Mouse (Mus musculus): ENCODE results near the gene Dtx1. TPM values are rescaled to one million over a fixed set of nuclear protein-coding genes. Genes with fewer than 3 reads are reported as not detected.

Dtx1 gene
- total and polyA plus RNA-seq, 2 experiments from 2014 or later = 65.2 to 193 TPM

DNA sequence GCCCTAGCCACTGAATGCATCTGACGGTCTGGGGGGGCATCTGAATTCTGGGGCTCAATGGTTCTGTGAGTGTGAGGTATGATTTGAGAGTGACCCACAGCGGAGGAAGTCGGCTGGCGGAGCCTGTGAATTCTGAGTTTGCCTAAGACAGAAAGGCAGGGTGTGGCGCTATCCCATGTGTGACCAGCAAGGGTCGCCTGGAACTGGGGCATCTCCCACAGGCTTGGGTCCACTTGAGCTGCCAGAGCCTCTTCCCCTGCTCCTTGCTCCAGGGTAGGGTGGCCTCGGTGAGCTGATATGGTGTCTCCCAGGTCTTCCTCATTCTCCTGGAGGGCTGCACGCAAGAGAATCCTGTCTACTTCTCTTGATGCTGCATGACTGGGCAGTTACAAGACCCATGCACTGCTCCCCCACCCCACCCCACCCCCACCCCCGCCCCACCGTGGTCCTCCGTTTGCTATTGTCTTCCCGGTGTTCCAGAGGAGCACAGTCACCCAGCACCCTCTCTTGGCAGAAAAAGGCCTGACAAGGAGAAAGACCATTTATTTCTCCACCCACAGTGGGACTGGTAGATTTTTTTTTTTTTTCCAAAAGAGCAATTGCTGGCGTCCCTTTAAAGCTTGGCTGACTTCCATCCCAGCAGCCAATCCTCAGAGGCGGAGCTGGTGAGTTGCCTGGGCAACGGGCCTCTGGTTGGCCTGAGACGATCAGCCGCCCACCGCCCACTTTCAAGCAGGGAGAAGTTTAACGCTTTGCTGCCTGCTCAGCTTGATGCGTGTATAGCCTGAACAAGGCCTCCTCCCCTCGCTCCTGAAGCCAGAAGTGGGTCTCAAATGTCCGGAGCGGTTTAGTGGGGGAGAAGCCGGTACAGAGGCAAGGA, 31.8 kb downstream of the Dtx1 start:
- Histone ChIP-seq H3K27me3 (ENCODE audit: insufficient read depth, low read length) (no peaks in the 10 kb centered on the region), H3K9ac (peak overlapping the region; percentile 25; the same call in 1 of the 2 replicates), H3K4me2 (ENCODE audit: low read depth) (peak overlapping the region; percentile 43), H3K4me3 (ENCODE audit: low read depth, low read length) (0 out of 2 replicates have a peak overlapping the region, but pooled peaks have one; percentile 6), H3K9me3 (ENCODE audit: low read length) (no peaks in the 10 kb centered on the region), H3K4me1 (ENCODE audit: insufficient read depth) (peaks cover 16% of the 10 kb centered on the region), H3K36me3 (ENCODE audit: insufficient read depth) (peaks cover 38% of the 10 kb centered on the region), H3K27ac (ENCODE audit: low read depth, low read length) (peak overlapping the region; percentile 86)
- peak; percentile 72 for TF ChIP-seq CTCF (IDR thresholded peaks at IDR 0.05; ENCODE audit: low read depth)
- DNase-seq (peak; percentile 98), ATAC-seq (peak; percentile 93)
- WGBS = 4% methylated on average over 24 of the region's 24 CpGs

DNA sequence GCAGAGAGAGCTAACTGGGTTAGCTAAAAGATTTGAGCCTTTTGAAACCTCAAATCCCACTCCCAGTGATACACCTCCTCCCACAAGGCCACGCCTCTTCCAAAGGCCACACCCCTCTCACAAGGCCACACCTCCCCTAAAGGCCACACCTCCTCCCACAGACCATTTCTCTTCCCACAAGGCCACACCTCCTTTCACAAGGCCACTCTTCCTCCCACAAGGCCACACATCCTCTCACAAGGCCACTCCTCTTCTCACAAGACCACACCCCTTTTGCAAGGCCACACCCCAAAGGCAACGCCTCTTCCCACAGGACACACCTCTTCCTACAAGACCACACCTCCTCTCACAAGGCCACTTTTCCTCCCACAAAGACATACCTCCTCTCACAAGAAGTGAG, 34.2 kb downstream of the Dtx1 start:
- Histone ChIP-seq H3K9me3 (ENCODE audit: low read length) (no peaks in the 10 kb centered on the region), H3K27ac (ENCODE audit: low read depth, low read length) (no peak overlapping the region), H3K4me1 (ENCODE audit: insufficient read depth) (peaks cover 16% of the 10 kb centered on the region), H3K27me3 (ENCODE audit: insufficient read depth, low read length) (no peaks in the 10 kb centered on the region), H3K4me3 (ENCODE audit: low read depth, low read length) (no peak overlapping the region), H3K36me3 (ENCODE audit: insufficient read depth) (peaks cover 18% of the 10 kb centered on the region), H3K4me2 (ENCODE audit: low read depth) (no peak overlapping the region), H3K9ac (no peak overlapping the region)
- WGBS = 35% methylated on average over 2 of the region's 2 CpGs
- DNase-seq (no peak), ATAC-seq (no peak)
- no peak for TF ChIP-seq CTCF (IDR thresholded peaks at IDR 0.05; ENCODE audit: low read depth)

- H3K4me3 ChIP-seq (ENCODE audit: low read depth, low read length) = no peak overlapping the region
- no peaks in the 10 kb centered on the region for H3K27me3 ChIP-seq (ENCODE audit: insufficient read depth, low read length)
- H3K4me2 ChIP-seq (ENCODE audit: low read depth) = no peak overlapping the region
- ATAC-seq = peak; percentile 36; the same call in 1 of the 2 replicates
- no peak overlapping the region for H3K27ac ChIP-seq (ENCODE audit: low read depth, low read length)
- no peak overlapping the region for H3K9ac ChIP-seq
- no peak for TF ChIP-seq CTCF (IDR thresholded peaks at IDR 0.05; ENCODE audit: low read depth)
- no peak for DNase-seq
- peaks cover 2% of the 10 kb centered on the region; the same call in 1 of the 2 replicates for H3K36me3 ChIP-seq (ENCODE audit: insufficient read depth)
- no peaks in the 10 kb centered on the region for H3K9me3 ChIP-seq (ENCODE audit: low read length)
- H3K4me1 ChIP-seq (ENCODE audit: insufficient read depth) = peaks cover 3% of the 10 kb centered on the region; the same call in 1 of the 2 replicates
- WGBS = 22% methylated on average over 21 of the region's 21 CpGs
Measured at GRCm38 (mm10) chr5:120674229-120675145, 37.2 kb downstream of the Dtx1 start.

DNA sequence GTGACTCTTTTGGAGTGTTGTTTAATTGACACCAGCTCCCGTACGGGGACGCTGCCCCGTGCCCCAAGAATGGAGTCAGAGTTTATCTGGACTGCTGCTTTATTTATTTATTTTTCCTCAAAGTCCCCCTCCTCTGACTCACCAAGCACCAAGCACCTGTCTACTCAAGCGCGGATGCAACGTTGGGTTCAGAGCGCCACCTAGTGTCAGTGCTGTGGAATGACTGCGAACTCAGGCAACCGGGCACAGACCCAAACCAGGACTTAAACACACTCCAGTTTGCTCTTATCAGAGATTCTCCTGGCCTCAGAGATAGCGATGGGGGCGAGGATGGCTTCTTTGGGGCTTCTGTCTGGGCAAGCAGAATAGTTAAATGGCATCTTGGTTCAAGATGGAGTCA, 38.1 kb downstream of the Dtx1 start:
- no peak overlapping the region for H3K4me3 ChIP-seq (ENCODE audit: low read depth, low read length)
- H3K27ac ChIP-seq (ENCODE audit: low read depth, low read length) = no peak overlapping the region
- no peak overlapping the region for H3K4me2 ChIP-seq (ENCODE audit: low read depth)
- peak; percentile 92 for DNase-seq
- ATAC-seq = peak; percentile 60; the same call in 1 of the 2 replicates
- no peaks in the 10 kb centered on the region for H3K27me3 ChIP-seq (ENCODE audit: insufficient read depth, low read length)
- H3K4me1 ChIP-seq (ENCODE audit: insufficient read depth) = no peaks in the 10 kb centered on the region
- no peaks in the 10 kb centered on the region for H3K36me3 ChIP-seq (ENCODE audit: insufficient read depth)
- WGBS = 12% methylated on average over 12 of the region's 12 CpGs
- peak; percentile 94 for TF ChIP-seq CTCF (IDR thresholded peaks at IDR 0.05; ENCODE audit: low read depth)
- H3K9me3 ChIP-seq (ENCODE audit: low read length) = no peaks in the 10 kb centered on the region
- H3K9ac ChIP-seq = no peak overlapping the region

DNA sequence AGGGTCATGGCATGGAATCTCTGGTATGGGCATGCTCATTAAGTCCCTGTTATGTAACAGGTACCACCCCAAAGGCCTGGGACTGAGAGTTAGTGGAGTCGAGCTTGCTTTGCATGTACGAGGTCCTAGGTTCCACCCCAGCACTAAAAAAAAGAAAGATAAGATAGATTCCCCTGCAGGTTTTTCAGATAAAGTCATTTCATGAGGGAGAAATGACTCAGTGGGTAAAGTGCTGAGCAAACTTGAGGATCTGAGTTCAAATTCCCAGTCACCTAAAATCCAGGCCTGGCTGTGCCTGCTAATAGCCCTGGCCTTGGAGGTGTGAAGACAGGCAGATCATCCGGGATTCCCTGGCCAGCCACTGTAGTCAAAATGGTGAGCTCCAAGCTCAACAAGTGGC, 39.9 kb downstream of the Dtx1 start:
- no peak for TF ChIP-seq CTCF (IDR thresholded peaks at IDR 0.05; ENCODE audit: low read depth)
- H3K36me3 ChIP-seq (ENCODE audit: insufficient read depth) = no peaks in the 10 kb centered on the region
- DNase-seq = no peak
- no peak overlapping the region for H3K4me3 ChIP-seq (ENCODE audit: low read depth, low read length)
- H3K9ac ChIP-seq = no peak overlapping the region
- H3K9me3 ChIP-seq (ENCODE audit: low read length) = no peaks in the 10 kb centered on the region
- ATAC-seq = no peak
- no peak overlapping the region for H3K27ac ChIP-seq (ENCODE audit: low read depth, low read length)
- H3K27me3 ChIP-seq (ENCODE audit: insufficient read depth, low read length) = no peaks in the 10 kb centered on the region
- 86% methylated on average over 3 of the region's 3 CpGs for WGBS
- H3K4me1 ChIP-seq (ENCODE audit: insufficient read depth) = no peaks in the 10 kb centered on the region
- no peak overlapping the region for H3K4me2 ChIP-seq (ENCODE audit: low read depth)

DNA sequence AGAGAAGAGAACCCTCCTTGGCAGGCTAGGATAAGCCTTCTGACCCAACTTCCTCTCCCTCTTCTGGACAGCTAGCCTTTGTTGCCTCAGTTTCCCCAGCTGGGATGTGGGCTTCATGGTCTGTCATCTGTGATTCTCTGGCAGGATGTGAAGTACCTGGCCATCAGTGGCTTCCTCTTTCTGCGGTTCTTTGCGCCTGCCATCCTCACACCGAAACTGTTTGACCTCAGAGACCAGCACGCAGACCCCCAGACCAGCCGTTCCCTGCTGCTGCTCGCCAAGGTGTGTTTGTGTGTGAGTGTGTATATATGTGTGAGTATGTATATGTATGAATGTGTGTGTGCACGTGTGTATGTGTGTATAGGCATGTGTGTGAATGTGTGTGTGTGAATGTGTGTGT, 41.6 kb downstream of the Dtx1 start:
- no peak for DNase-seq
- Histone ChIP-seq H3K36me3 (ENCODE audit: insufficient read depth) (no peaks in the 10 kb centered on the region), H3K27ac (ENCODE audit: low read depth, low read length) (no peak overlapping the region), H3K9ac (no peak overlapping the region), H3K4me1 (ENCODE audit: insufficient read depth) (no peaks in the 10 kb centered on the region), H3K4me3 (ENCODE audit: low read depth, low read length) (no peak overlapping the region), H3K27me3 (ENCODE audit: insufficient read depth, low read length) (no peaks in the 10 kb centered on the region), H3K4me2 (ENCODE audit: low read depth) (no peak overlapping the region), H3K9me3 (ENCODE audit: low read length) (no peaks in the 10 kb centered on the region)
- WGBS = 90% methylated on average over 7 of the region's 7 CpGs
- no peak for ATAC-seq
- TF ChIP-seq CTCF (IDR thresholded peaks at IDR 0.05; ENCODE audit: low read depth) = no peak

Data from forebrain, postnatal 0 days (tissue).